Mouse (Mus musculus): Measurements from ENCODE around the gene Hmcn2.

The Hmcn2 gene

DNA sequence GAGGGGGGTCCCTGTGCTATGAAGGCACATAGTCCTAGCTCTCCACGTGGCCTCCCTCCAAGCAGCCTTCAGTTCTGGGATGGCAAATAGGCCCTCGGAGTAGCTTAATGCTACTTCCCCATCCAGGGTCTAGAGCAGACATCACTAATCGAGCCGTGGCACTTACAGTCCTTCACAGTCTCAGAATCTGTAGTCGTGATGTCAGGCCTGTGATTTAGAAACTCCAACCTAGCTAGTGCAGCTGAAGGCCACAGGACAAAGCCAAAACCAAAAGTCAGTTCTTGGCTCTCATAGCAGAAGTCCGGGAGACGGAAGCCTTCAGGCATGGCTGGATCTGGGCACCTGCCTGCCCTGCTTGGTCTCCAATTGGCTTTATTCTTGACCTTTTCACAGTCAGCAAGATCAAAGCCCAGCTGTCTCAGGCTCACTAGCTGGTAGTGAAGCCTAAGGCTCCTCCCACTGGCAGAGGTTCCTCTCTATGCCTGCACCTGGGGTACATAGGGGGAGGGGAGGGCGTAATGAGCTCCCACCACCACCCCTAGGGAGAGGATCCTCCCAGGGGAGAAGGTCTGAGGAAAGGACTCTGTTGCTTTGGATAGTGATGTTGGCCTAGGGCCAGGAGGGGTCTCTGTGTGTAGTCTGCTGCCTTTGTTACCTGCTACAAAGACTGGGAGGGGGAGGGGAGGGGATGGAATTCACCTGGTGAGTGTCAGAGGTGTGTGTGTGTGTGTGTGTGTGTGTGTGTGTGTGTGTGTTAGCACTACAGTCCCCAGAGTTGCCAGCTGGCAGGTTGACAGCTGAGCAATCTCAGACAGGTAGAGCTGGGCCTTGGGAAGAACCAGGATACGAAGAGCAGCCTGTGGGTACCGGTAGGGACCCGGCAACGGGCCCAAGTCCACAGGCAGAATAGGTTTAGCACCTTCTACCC, 163.3 kb downstream of the Hmcn2 start:
- no peak for DNase-seq (ENCODE audit: low spot score in 2 of 2)

DNA sequence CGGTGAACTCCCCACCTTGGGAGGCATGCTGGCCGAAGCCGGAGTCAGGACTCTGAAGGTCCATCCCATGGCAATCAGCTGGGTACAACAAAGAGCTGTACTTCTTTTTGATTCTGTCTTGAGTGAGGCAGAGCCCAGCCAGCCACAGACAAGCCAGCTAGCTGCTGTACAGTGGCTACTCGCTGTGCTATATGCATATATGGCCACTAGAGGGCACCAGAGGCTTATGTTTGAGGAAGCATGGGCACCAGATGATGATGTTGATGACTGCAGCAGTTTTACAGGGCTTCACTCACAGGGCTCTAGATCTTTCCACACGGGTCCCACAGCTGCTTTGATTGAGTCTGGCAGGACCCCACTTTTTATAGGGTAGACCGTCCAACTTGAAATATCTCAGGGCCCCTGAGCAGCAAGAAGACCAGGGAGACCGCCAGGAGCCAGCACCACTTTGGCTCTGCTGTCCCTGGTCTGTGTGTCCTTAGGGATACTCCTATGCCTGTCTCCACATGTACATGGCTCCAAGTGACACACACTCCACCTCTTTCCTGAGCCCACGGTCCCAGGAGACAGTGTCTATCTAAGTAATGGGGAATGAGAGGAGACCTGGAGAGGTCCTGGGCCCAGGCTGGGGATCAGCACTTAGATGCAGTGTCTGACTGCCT, 168.8 kb downstream of the Hmcn2 start:
- DNase-seq (ENCODE audit: low spot score in 2 of 2) = peak; percentile 65 to 84

DNA sequence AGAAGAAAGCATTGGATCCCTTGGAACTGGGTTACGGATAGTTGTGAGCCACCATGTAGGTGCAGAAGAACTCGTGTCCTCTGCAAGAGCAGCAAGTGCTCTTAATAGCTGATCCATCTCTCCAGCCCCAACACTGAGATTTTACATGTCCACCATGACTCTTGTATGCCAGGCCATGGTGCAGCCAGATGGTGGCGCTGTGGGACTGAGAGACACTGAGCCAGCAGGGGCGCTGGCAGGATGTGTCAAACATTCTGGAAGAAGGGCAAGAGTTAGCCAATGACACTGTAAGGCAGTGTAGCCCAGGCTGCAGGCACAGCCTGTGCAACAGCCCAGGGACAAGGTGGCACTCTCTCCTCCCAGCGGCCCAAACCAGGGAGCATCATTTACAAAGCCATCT, 170.0 kb downstream of the Hmcn2 start:
- peak; percentile 34 to 73 for DNase-seq (ENCODE audit: low spot score in 2 of 2)

DNA sequence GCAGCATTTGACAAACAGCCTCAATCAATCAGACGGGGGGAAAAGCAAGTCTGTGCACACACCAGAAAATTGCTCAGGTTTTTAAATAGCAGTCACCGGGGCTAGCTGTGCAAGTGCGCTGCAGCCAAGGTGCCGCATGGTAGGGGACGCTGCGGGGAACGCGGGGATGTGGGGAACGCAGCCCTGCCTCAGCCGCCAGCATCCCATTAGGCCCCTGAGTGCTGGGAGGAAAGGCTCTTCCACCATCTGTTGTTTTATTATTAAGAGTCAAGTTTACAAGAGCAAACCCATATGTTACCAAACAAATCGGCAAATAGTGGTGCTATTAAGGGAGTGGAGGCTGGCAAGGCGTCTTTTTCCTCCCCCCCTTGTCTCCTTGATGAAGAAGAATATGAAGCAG, 175.0 kb downstream of the Hmcn2 start:
- DNase-seq (ENCODE audit: low spot score in 2 of 2) = no peak

DNA sequence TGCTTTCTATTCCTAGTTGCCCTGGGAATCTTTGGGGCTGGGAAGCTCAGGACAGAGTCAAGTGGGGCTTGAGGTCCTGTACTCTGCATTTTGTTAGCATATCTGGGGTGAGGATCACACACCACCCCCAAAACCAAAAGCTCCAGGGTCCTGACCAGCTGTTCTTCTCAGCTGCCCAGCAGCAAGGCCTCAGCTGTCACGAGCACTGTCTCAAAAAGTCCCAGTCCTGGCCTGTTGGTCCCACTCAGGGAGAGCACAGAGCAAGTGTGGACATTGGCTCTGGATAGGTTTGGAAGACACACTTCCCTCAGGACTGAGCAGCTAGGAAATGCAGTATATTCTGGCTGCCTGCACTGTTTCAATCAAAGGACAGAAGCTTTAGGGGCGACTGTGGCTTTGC, 176.3 kb downstream of the Hmcn2 start:
- no peak for DNase-seq (ENCODE audit: low spot score in 2 of 2)

DNA sequence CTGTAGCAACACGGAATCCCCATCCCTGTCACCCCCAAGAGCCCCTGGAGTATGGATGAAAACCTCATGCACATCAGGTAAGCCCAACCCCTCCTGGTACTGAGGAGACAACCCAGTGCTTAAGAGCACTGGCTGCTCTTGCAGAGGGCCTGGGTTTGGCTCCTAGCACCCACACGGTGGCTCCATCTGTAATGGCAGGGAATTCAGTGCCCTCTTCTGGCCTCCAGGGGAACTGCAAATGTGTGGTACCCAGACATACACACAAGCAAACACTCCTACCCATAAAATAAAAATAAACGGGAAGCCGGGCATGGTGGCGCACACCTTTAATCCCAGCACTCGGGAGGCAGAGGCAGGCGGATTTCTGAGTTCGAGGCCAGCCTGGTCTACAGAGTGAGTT, 178.1 kb downstream of the Hmcn2 start:
- DNase-seq (ENCODE audit: low spot score in 2 of 2) = no peak

DNA sequence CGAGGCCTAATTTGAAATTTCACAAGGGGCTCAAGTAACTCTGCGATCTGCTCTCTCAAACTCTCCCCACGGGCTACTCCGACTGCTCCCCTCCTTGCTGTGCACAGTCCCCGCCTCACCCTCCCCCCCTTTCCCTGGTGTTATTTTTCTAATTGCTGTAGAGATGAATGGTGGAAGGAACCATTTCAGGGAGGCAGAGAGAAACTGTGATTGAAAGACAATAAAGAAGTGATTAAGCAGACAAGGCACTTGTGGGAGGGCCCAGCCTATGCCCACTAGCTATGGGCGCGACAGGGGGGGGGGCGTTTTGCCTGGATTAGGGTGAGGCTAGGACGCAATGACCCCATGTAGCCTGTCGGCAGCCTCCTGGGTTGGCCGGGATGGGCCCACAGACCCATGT, 179.0 kb downstream of the Hmcn2 start:
- DNase-seq (ENCODE audit: low spot score in 2 of 2) = no peak

DNA sequence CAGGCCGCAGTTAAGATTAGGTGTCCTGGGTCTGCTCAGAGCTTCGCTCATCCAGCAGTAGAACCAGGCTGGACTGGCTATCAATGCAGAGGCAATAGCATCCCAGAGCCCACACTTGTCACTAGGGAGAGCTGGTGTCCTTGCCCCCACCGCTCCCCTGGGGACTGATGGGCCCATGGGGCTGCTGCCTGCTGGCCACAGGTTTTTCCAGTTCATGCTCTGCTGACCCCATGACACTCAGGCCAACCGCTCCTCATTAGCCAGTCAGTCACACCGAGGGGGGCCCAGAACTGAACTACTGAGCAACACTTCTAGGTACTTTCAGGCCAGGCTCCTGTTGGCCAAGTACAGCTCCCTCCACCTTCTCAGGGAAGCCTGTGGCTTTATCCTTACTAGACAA, 180.1 kb downstream of the Hmcn2 start:
- DNase-seq (ENCODE audit: low spot score in 2 of 2) = no peak

DNA sequence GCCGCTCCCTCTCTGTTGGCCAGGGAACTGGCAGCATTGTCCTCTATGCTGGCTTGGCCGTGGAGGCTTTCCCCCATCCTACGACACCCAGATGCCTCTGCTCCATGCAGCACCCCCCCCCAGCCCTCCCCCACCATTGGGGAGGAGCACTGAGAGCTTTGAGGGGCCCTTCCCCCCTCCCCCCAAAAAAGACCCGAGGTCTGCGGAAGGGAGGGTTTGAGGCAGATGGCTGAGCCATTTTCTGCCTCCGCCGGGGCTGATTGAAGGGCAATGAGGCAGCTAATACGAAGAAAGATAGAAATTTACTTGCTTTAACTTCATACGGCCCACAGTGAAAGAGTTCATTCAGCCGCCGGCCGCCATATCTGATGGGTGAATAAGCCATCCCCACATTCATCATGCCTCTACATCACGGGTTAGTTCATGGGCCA, 180.8 kb downstream of the Hmcn2 start:
- no peak for DNase-seq (ENCODE audit: low spot score in 2 of 2)

DNA sequence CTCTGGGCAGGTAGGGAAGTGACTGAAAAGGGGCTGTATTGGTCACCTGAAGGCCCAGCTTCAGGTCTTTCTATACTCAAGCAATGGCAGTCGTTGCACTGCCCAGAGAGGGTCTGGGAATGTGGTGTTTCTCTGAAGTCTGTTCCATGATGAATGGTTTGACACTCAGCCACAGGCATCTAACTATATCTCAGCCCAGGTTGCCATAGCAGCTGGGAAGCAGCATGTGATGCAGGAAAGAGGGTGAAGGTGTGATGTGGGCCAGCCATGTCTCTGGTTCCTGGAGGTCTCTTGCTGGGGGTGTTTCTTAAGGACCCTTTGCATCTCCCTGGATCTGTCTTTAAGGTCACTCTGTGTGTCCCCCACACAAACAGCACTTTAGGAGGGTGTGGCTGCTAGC, 181.9 kb downstream of the Hmcn2 start:
- DNase-seq (ENCODE audit: low spot score in 2 of 2) = no peak

DNA sequence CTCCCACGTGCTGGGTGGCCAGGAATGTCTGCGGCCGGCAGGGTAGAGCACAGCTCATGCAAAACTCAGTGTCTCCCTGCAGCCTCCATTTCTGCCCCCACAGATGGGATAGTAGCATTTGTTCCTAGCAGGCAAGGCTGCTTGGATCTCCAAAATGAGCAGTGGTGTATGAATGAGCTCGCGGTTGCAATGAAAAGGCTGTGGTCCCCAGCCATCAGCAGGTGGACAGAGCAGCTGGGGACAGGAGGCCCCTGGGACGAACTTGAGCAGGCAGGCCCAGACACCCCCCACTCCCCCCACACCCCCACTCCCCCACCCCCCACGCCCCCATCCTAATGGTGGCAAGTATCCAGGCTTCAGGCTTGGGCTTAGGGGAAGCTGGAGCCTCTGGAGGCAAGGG, 182.9 kb downstream of the Hmcn2 start:
- DNase-seq (ENCODE audit: low spot score in 2 of 2) = no peak

DNA sequence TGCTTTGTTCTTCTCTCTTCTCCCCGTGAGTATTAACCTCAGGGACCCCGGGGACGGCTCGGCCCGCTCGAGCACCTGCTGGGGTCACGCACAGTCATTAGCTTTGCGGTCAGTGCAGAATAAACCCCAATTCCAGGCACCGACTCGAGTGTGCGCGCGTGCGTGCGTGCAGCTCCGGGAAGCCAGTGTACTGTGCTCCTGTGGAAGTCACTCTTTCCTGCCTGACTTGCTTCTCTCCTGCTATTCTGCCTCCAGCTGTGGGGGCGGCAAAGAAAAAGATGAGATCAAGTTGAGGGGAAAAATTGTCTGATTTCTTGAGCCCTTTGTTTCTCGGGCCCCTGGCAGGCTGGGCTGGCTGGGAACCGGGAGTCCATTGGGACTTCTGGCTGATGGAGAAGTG, 183.4 kb downstream of the Hmcn2 start:
- DNase-seq (ENCODE audit: low spot score in 2 of 2) = no peak

DNA sequence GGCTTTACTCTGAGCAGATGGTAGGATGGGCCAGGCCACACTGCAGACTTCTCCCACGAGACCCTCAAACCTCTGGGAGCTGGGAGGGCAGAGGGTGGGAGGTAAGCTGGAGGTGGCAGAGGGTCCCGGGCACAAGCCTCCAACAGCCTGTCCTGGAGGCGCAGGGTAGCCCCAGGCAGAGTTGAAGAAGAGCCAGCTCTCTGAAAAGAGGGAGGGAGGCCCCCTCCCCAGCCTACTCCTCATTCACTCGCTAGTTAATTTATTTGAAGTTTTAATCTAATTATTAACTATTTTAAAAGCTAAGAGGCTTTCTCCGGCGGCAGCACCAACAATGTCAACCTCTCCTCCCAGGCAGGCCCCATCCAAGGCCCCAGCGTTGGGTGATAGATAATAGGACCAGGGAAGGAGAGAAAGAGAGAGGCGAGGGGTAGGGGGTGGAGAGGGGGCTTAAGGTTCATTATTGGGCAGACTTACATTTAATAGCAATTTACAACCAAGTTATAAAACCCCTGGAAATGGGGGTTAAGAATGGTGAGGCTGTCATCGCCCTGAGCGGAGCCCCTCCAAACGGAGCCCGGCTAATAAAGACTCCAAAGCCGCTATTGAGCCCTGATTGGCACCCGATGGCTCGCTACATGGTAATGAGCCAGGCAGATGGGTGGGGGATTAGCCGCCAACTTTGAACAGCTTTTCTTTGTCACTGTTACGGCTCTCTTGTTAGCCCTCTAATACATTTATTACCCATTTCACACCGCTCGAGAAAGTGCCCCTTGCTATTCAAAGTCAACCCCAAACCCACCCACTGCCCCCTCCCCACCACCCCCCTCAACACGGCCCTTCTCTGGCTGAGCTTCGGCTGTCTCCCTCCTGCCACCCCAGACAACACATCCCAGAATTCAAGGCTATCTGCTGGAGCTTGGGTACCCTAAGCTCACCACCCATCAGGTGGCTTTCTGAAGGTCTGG, 185.4 kb downstream of the Hmcn2 start:
- no peak for DNase-seq (ENCODE audit: low spot score in 2 of 2)

DNA sequence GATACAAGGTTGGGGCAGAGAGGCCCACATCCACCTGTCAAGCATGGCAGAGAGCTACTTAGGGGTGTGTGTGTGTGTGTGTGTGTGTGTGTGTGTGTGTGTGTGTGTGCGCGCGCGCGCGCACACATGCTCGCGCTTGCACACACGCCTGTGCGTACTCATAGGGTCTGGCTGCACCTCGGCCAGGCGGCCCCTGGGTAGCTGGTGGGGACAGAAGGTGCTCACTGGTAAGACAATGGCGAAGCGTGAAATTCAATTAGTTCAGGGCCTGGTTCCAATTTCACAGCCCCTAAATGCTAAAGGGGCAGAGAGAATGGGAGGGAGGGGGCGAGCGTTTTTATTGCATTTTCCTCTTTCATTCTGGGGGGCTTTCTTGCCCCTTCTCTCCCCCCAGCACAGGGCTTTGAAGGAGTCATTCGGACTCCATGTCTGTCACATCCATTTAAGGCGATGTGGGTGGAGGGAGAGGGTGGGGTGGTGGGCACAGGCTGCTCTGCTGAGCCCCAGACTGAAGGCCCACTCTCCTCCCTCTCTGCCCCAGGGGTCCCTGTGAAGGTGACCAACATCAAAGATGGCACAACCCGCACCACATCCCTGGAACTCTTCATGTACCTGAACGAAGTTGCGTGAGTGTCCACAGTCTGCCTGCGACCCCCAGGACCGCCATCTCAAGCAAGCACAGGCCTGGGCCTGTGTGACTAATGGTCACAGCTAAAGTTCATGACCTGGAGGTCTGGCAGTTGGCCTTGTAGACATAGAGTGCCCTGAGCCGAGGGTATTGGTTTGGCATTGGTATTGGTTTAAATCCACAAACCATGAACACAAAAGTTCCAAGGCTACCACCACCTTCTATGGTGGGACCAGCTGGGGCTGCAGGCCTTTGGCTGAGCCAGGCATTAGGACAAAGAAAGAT, 186.3 kb downstream of the Hmcn2 start:
- DNase-seq (ENCODE audit: low spot score in 2 of 2) = no peak

DNA sequence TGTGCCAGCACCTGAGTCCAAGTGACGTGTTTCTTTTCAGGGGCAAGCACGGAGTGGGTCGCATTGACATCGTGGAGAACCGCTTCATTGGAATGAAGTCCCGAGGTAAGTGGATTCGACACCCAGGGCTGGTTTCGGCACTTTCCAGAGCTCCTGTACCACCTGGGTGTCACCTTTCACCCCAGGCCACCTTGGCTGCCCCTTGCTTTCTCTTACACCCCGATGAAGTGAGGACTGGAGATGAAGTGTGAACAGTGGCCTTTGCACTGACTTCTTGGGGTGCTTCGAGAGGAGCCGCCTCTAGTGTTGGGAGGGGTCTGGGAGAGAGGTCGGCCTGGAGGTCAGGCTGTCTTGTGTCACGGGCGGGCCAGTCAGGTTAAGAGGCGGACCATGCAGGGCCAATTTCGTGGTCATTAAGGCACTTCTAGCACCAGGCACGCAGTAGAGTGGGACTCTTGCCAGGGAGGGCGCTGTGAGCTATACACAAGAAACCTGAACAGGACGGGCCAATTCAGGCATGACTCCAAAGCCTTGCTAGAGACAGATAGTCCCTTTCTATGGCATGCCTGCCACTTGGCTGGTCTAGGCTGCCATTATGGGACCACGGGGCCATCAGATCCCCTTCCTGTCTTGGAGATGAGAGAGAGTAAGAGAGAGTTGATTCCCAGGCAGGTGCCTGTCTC, 187.4 kb downstream of the Hmcn2 start:
- DNase-seq (ENCODE audit: low spot score in 2 of 2) = no peak

DNA sequence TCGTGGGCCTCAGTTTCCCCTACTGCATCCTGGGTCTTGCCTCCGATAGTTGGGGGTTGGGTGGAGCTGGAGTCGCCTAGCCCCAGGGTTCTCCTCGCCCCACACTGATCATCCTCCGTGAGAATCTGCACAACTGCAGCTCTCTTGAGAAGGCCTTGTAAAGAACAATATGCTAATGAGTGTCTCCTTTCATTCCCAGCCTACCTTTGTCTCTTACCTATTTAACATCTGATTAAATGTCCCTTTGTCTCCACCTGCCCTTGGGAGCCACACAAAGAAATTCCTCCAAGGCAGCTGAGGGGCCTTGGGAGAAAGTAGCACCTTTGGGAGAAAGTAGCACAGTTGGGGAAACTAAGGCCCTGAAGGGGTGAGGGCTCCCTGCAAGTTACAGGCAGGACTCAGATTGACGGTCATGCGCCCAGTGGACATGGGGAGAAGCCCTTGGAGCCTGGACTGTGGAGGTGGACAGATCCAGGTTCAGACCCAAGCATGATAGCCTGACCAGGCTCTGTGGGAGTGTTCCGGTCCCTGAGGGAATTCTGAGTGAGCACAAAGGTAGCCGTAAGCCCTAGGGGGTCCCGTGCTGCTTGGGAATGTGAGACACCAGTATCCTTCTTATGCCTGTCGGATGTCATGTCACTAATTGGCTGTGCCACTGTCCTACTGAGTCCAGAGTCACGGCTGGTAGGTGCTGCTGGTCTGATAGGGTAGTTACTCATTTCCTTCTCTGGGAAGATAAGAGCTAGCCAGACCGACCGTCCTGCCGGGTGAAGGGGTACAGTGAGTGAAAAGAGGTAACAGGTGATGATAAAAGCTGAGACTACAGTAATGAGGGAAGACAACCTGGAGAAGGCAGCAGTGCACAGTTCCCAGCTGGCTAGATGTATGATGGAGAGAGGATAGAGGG, 188.7 kb downstream of the Hmcn2 start:
- no peak for DNase-seq (ENCODE audit: low spot score in 2 of 2)

DNA sequence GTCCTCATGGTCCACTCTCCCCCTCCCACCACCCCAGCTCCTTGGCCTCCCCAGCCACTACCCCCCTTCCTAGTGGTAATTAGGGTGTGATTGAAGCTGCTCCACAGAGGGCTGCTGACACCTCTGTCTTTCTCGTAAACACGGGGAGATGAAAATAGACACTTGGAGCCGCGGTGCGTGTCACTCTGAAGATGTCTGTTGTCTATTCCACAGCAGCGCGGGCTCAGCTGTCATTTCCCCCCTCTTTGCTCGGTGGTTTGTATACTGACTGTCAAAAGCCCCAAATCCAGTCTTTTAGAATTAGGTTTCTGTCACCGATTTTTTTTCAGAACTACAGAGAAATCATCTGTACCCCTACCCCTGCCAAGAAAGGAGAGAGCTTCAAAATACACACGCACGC, 191.3 kb downstream of the Hmcn2 start:
- DNase-seq (ENCODE audit: low spot score in 2 of 2) = no peak

DNA sequence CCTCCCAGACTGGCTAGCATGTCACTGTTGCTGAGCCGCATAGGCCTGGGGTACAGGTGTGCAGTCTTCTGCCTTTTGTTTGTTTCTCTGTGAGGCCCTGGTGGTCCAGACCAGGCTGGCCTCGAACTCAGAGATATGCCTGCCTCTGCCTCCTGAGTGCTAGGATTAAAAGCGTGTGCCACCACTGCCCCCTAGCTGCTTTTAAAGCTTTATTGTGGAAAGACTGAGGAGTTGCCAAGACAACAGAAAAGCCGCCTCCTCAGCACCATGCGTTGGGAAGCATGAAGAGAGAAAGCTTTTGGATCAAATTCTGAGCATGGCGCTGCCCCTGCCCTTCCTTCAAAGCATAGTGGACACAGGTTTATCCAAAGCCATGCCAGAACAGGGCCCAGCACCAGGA, 194.6 kb downstream of the Hmcn2 start:
- no peak for DNase-seq (ENCODE audit: low spot score in 2 of 2)
